Mouse (Mus musculus) cerebellum, postnatal 10 days (tissue): ENCODE data around the gene Kdm7a.

ENCODE experiments used
- DNase-seq, 2 experiments: peaks; one replicate each; pipeline ENCODE4 v3.0.0; 2021; ENCODE audit warnings: mixed read lengths in 2 of 2

Gene Kdm7a

GRCm38 (mm10) chr6:39205650-39206580, 674 bp downstream of the Kdm7a start:
- peak; percentile 65 to 67 for DNase-seq

- peak; percentile 66 to 71 for DNase-seq
Measured at GRCm38 (mm10) chr6:39205064-39205649, 1.4 kb downstream of the Kdm7a start.

GRCm38 (mm10) chr6:39204444-39204843, 2.1 kb downstream of the Kdm7a start:
- DNase-seq, result no peak

GRCm38 (mm10) chr6:39203236-39203635, 3.4 kb downstream of the Kdm7a start:
- no peak for DNase-seq

GRCm38 (mm10) chr6:39193006-39193405, 13.6 kb downstream of the Kdm7a start:
- DNase-seq, result no peak

- no peak for DNase-seq
Measured at GRCm38 (mm10) chr6:39191518-39191917, 15.1 kb downstream of the Kdm7a start.

- peak in 1 of 2 experiments; percentile 22 for DNase-seq
Measured at GRCm38 (mm10) chr6:39187227-39187626, 19.4 kb downstream of the Kdm7a start.

- DNase-seq, result no peak
Measured at GRCm38 (mm10) chr6:39169089-39169488, 37.5 kb downstream of the Kdm7a start.

- no peak for DNase-seq
Measured at GRCm38 (mm10) chr6:39164891-39165290, 41.7 kb downstream of the Kdm7a start.

GRCm38 (mm10) chr6:39161975-39162374, 44.6 kb downstream of the Kdm7a start:
- DNase-seq, result no peak

GRCm38 (mm10) chr6:39146041-39146440, 60.5 kb downstream of the Kdm7a start:
- DNase-seq, result peak; percentile 9 to 32

- DNase-seq, result no peak
Measured at GRCm38 (mm10) chr6:39132556-39132955, 74.0 kb downstream of the Kdm7a start.

GRCm38 (mm10) chr6:39131480-39131879, 75.1 kb downstream of the Kdm7a start:
- DNase-seq, result no peak

- no peak for DNase-seq
Measured at GRCm38 (mm10) chr6:39124719-39125118, 81.9 kb downstream of the Kdm7a start.

GRCm38 (mm10) chr6:39120685-39121084, 85.9 kb downstream of the Kdm7a start:
- peak; percentile 46 to 48 for DNase-seq

GRCm38 (mm10) chr6:39118456-39118881, 88.1 kb downstream of the Kdm7a start:
- peak; percentile 67 to 78 for DNase-seq

GRCm38 (mm10) chr6:39117584-39118455, 88.8 kb downstream of the Kdm7a start, which contains the start of gene Parp12:
Gene Parp12 (minus strand): TSS chr6:39118349.
- peak; percentile 69 to 75 for DNase-seq

- DNase-seq, result no peak
Measured at GRCm38 (mm10) chr6:39115438-39115837, 91.2 kb downstream of the Kdm7a start.

GRCm38 (mm10) chr6:39113141-39113540, 93.4 kb downstream of the Kdm7a start:
- DNase-seq, result peak; percentile 49 to 65

GRCm38 (mm10) chr6:39112701-39113100, 93.9 kb downstream of the Kdm7a start:
- DNase-seq, result no peak

- DNase-seq, result no peak
Measured at GRCm38 (mm10) chr6:39106812-39107211, 99.8 kb downstream of the Kdm7a start.

- no peak for DNase-seq
Measured at GRCm38 (mm10) chr6:39104631-39105030, 102.0 kb downstream of the Kdm7a start.
